Mouse (Mus musculus): ENCODE measurements around the gene Taf10.

Gene Taf10

GRCm38 (mm10) chr7:105743926-105744590 is at the start of gene Taf10:
Taf10 (minus strand) TSS chr7:105744361.
- DNase-seq (ENCODE audit: low spot score): peak; percentile 86

GRCm38 (mm10) chr7:105793701-105794100 is 49.5 kb upstream of the Taf10 start:
- no peak for DNase-seq (ENCODE audit: low spot score)

GRCm38 (mm10) chr7:105791147-105791546 is 47.0 kb upstream of the Taf10 start:
- DNase-seq (ENCODE audit: low spot score): no peak

- no peak for DNase-seq (ENCODE audit: low spot score)
Measured at GRCm38 (mm10) chr7:105787285-105788140, 43.4 kb upstream of the Taf10 start, which contains the start of gene Dchs1. Dchs1 (minus strand) TSS chr7:105787654.

- no peak for DNase-seq (ENCODE audit: low spot score)
Measured at GRCm38 (mm10) chr7:105786506-105787284, 42.5 kb upstream of the Taf10 start.

GRCm38 (mm10) chr7:105784556-105784955 is 40.4 kb upstream of the Taf10 start:
- no peak for DNase-seq (ENCODE audit: low spot score)

- DNase-seq (ENCODE audit: low spot score): no peak
Measured at GRCm38 (mm10) chr7:105783861-105784260, 39.7 kb upstream of the Taf10 start.

- peak; percentile 54 for DNase-seq (ENCODE audit: low spot score)
Measured at GRCm38 (mm10) chr7:105778553-105779265, 34.5 kb upstream of the Taf10 start.

- DNase-seq (ENCODE audit: low spot score): peak; percentile 48
Measured at GRCm38 (mm10) chr7:105777797-105778552, 33.8 kb upstream of the Taf10 start.

GRCm38 (mm10) chr7:105777316-105777715 is 33.2 kb upstream of the Taf10 start:
- no peak for DNase-seq (ENCODE audit: low spot score)

GRCm38 (mm10) chr7:105776026-105776425 is 31.9 kb upstream of the Taf10 start:
- no peak for DNase-seq (ENCODE audit: low spot score)

- DNase-seq (ENCODE audit: low spot score): no peak
Measured at GRCm38 (mm10) chr7:105774661-105775060, 30.5 kb upstream of the Taf10 start.

- no peak for DNase-seq (ENCODE audit: low spot score)
Measured at GRCm38 (mm10) chr7:105773041-105773440, 28.9 kb upstream of the Taf10 start.

- no peak for DNase-seq (ENCODE audit: low spot score)
Measured at GRCm38 (mm10) chr7:105772331-105772730, 28.2 kb upstream of the Taf10 start.

- DNase-seq (ENCODE audit: low spot score): no peak
Measured at GRCm38 (mm10) chr7:105769959-105770358, 25.8 kb upstream of the Taf10 start.

GRCm38 (mm10) chr7:105767729-105768165 is 23.6 kb upstream of the Taf10 start:
- DNase-seq (ENCODE audit: low spot score): no peak

GRCm38 (mm10) chr7:105764331-105764730 is 20.2 kb upstream of the Taf10 start:
- DNase-seq (ENCODE audit: low spot score): no peak

- DNase-seq (ENCODE audit: low spot score): no peak
Measured at GRCm38 (mm10) chr7:105762517-105763270, 18.5 kb upstream of the Taf10 start.

- DNase-seq (ENCODE audit: low spot score): no peak
Measured at GRCm38 (mm10) chr7:105761813-105762484, 17.8 kb upstream of the Taf10 start.

- no peak for DNase-seq (ENCODE audit: low spot score)
Measured at GRCm38 (mm10) chr7:105753281-105753680, 9.1 kb upstream of the Taf10 start.
